Mouse (Mus musculus) right cerebral cortex, postnatal 36 days (tissue): Measurements from ENCODE around the gene Prkrip1.

Experiments used
- DNase-seq, 2 experiments: peaks; one replicate each; pipeline ENCODE4 v3.0.0; 2022; ENCODE audit warnings: low spot score in 2 of 2, mixed read lengths in 1 of 2

The Prkrip1 gene

DNA sequence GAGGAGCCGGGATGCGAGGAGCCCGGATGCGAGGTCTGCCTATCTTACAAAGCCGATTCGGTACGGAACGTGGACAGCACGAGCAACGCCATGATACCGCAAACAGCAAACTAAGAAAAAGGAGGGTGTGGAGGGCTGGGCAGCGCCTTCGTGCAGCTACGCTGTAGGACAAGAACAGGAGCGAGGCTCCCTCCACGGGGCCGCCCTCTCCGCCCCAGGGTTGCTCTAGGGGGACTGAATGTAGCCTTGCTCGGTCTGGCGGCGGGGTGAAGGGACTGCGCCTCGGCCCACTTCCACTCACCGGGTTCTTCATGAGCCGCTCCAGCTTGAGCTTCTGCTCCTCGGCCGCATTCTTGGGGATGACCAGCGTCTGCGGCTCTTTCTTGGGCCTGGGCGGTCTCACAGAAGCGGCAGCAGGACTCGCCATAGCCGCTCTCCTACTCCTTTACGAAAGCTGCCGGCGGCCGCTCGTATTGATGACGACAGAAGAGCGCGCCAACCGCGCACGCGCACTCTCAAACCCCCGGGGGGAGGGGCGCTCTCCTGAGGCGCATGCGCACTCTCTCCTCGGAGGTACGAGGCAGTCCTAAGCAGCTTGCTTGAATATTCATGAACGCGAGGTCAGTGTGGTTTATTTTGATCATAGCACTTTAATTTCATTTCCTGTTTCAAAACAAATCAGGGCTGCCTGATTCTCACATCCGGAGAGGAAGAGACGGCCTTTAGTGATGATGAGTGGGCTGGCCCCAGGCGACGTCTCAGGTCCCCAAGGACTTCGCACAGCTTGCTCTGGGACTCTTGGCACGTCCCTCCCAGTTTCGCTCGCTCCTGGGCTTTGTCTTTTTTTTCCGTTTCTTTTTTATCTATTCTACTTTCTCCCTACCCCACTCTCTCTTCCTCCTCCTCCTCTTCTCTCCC is at the start of gene Prkrip1:
Gene Prkrip1, minus strand, starts transcription at position 490 of the 918 bp plus-strand sequence.
- DNase-seq = peak; percentile 87 to 90

DNA sequence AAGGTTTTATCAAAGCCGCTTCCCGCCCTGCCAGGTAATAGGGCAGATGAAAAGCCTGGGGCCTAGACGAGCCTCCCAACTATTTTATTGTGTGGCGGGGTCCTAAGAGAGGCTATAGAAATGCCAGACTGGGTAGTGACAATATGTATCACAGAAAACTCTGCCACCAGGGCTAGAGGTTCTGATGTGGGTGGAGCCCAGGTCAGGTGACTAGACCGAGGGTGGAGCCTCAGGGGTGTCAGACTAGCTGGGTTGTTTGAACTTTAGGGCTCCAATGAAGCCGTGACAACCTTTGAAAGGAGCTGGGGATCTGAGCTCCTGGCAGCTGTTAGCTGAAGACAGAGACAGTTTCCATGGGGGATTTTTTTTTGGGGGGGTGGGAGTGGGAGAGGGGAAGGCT is 49.7 kb upstream of the Prkrip1 start:
- DNase-seq = no peak

DNA sequence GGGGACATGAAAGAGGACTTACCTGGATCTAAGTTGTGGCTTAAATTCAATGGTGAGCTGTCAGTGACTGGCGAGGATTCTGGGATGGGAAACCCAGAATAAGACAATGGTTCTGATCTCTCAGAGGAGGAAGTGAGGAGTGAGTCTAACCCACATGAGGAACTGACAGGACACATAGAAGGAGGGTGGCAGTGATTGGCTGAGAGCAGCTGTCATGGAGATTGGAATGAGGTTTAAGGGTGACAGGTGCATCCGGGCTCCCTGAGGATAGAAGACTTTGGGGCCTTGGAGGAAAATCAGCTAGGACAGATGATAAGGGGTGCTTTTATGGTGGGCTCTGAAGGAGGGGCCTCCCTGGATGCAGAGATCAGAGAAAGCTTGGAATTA is 47.7 kb upstream of the Prkrip1 start, which contains the start of gene Sh2b2:
Gene Sh2b2, minus strand, starts transcription at position 105 of the 387 bp plus-strand sequence.
- no peak for DNase-seq

DNA sequence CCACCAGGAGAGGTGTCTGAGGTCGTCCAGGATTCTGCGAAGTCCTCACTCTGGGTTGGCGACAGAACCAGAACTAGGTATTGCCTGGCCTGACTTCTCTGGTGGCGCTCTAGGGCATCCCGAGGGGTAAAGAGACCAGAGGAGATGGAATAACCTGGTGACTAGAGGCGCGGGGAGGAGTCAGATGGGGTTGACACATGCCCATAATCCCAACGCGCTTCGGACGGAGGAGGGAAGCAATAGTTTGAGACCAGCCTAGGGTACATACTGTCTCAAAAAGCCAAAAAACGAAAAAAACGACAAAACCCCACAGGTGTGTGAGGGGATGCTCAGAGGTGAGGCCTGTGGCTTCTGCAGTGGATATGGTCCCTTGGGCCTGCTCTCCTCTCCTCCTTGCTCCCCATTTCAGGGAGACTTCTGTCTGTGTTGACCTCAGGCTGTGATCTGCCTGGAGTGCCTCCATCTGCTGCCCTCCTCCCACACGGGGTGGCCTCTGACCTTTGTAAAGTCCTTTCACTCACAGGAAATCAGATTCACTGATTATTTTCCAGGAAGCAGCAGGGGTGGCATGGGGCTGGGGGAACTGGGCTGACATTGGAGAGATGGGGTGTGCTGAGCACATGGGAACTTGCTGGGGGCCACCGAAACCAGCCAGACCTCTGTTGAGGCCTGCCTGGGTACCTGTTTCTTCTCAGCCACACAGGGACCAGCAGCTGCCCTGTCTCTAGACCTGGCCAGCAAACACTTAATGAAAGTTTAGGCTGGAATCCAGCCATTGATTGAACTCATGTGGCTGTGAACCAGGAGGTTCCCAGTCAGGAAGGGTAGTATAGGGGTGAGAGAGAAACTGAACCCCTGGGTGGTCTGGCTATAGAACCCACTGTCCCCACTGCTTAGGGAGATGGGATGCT is 47.0 kb upstream of the Prkrip1 start:
- DNase-seq = no peak

DNA sequence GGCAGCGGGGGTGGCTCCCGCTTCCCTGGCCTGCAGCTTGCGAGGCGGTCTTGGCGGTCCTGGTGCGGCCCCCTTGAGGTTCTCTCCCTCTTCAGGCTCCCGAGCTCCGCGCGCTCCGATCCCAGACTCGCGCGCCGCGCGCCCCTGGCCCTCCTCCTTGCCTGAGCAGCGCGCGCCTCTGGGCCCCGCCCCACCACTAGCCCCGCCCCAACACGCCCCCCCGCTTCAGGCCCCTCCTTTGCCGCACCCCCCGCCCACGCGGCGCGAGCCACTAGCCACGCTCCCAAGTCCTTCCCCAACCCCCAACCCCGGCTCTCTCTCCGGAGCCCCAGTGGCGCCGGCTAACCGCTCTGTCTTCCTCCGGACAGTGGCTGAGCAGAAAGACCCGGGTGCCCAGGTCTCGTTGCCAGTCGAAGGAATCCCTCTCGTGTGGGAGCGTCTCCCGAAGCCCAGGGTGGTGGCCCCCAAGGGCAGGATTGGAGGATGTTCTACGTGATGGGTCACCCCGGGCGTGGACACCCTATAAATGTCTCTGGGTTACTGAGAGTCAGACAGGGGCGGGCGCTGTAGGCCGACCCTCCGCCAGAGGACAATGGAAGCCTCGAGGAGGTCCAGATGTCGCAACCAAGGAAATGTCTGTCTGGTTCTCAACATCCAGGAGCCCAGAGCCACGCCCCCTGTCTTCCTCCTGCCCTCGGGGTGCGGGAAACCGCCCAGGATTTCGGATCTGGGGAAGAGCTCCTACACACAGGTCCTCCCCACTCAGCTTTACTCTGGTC is 46.2 kb upstream of the Prkrip1 start:
- DNase-seq = peak; percentile 80 to 82

DNA sequence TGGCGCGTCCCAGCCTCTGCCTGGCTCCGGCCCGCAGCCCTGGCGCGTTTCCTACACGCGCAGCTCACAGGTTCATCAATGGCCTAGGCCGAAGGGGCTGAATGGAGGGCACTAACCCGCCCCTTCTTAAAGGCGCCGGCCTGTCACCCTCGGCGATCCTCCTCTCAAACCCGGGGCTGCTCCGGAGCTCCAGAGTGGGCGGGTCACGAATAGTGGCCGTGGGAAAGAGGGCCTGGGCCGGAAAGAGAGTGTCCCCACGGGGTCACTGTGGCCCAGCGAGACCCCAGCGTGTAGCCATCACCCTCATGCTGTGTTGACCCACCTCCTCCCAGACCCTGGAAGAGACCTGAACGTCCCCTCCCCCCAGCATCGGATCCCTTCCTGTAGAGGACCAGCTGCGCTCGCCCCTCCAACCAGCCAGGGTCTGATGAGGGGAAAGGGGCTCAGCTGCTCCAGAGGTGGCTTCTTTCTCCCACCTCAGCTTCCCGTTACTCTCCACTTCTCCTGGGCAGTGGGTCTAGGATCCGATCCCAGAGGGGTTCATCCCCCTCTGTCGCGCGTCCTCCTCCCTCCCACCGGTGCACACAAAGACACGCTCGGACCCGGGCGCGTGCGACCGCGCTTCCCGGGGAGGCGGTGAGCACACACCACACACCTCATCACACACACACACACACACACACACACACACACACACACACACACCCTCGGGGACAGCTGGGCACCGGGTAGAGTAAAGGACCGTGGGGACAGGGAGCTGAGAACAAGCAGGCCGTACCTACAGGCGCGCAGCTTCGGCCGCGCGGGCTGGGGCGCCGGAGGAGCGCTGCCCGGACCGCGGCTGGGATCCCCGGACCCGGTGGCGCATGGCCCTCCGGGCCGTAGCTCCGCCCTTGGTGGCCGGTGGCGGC is 45.3 kb upstream of the Prkrip1 start:
- DNase-seq = no peak

DNA sequence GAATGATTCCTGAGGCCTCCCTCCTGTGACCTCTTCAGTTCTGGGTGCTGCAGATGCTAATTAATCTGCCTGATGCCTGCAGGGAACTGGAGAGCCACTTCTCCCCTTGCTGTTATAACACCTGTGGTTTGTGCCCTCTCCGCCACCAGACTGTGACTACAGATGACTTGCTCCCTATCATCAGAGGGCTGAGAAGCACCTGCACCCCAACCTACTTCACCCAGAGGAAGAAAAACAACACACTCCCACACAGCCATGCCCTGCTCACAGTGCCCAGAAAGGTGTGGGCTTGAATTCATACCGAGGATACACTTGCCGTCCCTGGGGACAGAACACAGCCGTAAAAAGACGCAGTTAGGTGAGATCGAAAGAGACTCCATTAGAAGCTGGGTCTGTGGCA is 42.4 kb upstream of the Prkrip1 start:
- no peak for DNase-seq

DNA sequence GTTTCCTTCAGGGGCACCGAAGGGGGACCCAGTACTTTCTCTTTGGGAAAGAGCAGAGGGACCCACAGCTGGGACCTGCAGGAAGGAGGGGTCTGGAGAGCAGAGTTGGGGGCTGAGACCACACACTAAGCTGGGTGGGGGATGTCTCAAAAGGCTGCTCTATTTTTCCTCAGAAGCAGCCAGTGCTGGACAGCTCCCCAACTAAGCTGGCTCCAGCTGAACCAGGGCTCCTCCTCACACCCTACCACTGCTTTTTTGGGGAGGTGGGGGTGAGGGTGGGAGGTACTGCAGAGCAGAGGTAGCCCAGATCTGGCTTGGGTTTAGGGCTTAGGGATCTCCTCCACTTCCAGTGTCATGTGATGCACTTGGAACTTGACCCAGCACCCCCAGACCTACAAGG is 41.6 kb upstream of the Prkrip1 start:
- DNase-seq = no peak

DNA sequence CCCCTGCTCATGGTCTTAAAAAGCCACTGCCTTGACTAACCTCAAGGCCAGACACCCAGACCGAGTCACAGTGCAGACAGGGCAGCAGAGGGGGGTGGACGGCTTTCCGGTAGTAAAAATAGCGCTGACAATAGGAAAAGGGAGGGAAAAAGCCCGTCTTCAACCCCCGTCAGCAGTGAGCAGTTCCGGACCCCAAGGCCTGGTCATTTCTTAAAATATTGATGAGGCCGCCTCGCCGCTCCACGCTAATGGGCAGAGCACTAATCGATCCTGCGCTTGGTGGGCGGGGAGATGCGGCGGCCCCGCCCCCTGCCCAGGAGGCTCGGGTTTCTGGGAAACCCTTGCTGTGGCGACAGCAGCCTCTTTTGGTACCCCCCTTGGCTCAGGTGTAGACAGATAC is 38.8 kb upstream of the Prkrip1 start:
- no peak for DNase-seq

DNA sequence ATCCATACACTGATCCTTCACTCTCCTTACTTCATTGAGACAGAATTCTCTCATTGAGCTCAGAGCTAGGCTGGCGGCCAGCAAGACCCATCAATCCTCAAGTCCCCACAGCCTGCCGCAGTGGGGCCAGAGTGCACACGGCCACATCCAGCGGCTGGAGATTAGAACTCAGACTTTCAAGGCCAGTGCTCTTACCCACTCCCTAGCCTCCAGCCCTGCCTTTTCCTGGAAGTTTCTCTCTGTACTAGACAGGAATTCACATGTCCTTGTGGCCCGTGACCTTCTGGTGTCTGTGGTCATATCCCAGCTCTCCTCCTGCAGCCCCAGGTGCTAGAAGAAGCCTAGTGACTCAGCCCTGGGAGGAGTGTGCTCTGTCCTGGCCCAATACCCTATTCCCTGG is 37.8 kb upstream of the Prkrip1 start:
- no peak for DNase-seq

DNA sequence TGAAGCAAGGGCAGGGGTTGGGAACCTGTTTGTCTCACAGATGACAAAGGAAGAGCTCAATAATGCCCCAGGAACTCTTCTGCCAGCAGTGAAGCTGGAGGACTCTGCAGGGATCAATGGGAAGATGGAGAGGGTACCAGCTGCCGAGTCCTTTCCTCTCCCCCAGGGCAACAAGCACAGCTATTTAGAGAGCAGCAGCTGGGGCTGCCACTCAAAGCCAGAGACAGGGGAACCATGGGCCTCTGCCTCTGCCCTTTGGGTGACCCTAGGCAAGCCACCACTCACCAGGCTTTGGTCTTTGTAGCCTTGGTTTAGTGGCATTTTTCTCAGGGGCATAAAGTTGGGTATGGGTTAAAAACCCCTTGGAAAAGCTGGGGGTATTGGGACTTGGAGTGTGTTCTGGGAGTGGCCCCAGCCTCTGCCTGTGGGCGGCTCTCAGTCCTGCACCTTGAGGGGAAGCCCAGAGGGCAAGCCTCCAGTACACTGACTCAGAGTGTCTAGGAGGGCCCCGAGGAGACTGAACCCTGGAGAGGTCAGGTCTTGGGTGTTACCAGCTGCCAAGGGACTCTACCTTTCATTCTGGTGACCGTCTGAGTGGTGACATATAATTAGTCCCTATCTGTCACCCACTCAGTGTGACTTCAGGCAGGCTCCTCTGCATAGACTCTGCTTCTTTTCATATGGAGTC is 31.7 kb upstream of the Prkrip1 start:
- DNase-seq = no peak

DNA sequence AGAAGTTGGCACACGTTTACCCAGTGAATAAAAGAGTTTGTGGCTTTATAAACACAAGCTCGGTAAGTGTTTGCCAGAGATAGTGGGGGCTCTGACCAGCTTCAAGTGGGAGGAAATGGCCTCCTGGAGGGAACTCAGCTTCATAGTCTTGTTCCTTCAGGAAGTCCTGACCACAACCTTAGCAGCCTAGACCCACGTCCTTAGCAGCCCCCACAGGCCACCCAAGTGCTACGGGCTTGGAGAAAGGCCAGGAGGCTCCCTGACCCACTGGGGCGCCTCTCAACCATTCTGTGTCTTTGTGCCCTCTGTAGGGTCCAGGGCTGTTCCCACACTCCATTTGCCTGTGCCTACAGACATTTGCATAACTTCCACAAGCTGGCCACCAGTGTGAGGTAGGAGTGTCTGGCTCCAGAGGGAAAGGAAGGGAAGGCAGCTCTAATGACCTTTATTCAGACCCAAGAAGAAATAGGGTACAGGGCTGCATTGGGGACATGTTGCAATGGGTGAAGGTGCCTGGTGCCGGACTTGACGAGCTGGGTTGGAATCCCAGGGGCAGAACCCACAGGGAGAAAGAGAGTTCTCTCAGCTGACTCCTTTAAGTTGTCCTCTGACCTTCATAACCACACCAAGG is 27.6 kb upstream of the Prkrip1 start:
- no peak for DNase-seq

DNA sequence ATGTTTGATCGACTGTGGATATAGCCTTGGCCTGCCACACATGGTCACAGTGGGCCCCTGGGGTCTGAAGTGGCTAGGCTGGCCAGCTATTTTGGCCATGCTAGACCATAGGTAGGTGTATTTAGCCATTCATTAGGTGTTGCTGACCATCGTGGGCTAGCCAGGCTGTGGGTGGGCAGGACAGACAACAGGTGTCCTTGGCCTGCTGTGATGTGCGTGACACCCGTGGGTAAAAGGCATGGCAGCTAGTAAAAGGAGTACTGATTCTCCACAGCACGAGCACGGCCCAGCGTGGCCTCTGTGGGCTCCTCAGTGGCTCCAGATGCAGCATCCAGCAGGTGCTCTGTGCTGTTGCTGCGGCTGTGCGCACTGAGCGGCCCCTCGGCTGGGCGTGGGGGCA is 19.8 kb upstream of the Prkrip1 start:
- no peak for DNase-seq

DNA sequence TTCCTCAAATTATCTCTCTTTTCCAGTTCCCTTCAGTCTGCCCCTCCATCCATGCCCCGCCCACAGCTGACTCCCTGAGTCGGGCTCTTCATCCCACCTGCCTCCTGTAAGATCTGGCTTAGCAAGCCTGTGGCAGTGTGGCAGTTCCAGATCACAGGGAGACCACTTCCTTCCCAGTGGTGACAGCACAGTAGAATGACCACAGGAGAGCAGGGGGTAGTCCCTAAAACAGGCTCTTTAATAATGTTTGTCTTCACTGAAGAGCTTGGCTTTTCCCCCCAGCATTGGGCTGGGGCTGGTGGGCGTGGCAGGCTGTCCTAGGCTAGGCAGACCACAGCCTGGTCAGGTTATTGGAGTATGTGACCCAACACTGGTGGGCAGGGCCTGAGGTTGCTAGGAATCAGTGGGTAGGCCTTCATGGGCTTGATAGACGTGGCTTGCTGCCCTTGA is 19.2 kb upstream of the Prkrip1 start:
- no peak for DNase-seq

DNA sequence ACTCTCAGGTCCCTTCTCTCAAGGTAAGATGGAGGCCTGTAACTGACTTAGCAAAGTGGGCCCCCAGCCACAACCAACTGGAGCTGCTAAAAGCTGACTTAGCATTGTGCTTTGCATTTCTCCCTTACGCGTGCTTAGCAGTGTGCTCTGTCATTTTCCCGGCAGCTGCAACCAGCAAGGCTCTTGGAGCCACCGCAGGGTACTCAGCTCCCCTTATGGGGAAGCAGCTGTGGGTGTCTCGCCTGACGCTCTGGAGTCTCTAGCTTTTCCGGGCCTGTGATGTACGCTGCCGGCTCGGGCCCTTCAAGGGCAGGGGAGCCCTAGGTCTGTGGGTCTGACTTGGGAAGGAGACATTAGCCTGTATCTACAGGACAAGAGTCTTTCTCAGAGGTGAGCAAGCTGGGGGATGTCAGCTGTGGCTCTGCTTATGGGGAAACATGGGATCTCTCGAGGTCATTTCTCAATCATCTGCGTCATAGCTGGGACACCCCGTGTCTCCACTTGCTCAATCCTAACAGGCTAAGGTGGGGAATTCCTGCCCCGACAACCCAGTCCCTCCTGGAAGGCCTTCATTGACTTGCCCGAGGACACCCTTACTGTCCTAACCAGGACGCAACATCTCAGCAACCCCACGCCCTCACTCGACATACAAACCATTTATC is 18.4 kb upstream of the Prkrip1 start:
- DNase-seq = no peak

DNA sequence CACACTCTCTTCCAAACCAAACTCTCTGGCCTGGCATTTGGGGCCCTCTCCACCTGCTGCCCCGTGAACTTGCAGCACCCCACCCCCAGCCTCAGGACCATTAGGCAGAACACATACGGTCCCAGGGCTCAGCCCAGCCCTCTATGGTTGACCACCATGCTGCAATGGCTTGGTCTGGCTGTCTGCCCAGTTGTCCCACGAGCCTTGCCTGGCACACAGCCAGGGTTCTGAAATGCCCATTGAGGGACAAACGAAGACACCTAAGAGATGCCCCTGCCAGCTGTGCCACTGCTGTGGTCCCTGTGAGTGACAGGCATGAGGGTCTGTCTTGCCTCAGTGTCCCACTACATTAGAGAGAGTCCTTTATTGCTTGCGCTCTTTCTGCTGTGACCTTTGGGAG is 17.2 kb upstream of the Prkrip1 start:
- no peak for DNase-seq

DNA sequence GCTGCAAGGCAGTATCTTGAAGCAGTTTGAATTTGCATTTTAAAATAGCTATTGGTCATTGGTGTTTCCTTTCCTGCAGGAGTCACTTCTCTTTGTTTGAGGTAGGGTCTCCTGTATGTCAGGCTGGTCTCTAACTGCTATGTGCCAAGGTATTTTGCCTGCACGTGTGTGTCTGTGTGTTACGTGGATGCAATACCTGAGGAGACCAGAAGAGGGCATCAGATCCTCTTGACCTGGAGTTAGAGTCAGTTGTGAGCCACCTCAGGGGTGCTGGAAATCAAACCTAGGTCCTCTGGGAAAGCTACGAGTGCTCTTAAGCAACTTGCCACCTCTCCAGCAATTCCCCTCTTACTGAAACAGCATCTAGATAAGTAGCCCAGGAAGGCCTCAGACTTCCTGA is 16.4 kb upstream of the Prkrip1 start:
- DNase-seq = no peak

DNA sequence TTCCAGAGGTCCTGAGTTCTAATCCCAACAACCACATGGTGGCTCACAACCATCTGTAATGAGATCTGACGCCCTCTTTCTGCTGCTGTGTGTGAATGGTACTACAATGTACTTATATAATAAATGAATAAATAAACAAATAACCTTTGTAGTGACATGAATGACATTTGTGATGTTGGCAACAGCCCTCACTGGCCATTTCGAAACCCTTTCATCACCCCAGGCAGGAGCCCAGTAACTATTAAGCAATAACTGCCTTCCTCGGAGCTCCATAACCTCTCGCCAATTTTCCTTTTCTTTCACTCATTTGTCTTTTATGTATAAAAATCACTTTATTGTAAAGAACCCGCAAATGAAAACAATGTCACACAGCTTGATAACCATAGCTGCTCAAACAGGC is 15.0 kb upstream of the Prkrip1 start:
- no peak for DNase-seq

DNA sequence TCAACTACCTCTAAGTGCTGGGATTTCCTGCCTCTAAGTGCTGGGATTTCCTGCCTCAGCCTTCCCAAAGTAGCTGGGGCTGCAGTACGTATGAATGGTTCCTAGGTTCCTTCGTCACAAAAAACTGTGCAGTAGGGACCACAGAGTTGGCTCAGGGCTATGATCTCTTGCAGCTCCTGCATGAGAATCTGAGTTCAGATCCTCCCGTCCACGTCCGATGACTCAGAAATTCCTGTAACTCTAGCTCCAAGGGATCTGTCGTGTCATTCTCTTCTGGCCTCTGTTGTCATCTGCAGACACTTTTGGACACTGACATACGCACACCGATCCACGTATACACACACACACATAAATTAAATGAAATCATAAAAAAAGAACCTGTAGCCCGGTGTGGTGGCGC is 14.0 kb upstream of the Prkrip1 start:
- no peak for DNase-seq
